In the genomic region with DNA sequence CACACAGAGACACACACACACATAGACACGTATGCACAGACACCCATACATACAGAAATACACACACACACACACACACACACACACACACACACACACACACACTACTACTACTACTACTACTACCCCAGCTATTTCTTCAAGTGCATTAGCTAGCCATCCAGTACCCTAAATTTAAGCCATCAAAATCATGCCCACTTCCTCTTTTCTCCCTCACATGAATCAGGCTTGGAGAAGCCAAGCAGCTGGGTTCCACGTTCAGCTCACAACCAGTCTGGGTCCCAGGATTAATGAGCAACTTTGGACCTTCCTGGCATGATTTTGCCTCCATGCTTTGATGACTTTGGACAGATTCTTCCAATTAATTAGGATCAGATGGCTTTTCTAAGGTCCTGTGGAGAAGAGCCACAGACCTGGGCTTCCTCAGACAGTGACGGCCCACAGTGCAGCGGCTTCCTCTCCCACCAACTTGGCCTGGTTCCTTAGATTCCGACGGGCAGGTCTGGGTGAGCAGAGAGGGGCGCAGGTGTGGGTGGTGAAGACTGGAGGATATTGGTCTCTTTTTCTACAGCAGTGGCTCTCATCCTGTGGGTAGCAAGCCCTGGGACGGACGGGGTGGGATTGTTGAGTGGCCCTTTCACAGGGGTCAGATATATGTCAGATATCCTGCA, we compare ENCODE assay signal across 29 mouse cellular contexts. TPM values are rescaled to one million over a fixed set of nuclear protein-coding genes. Genes with fewer than 3 reads are reported as not detected.
DNase-seq lines count a peak whose midpoint lies in the region; ATAC-seq and TF ChIP-seq lines count a peak whose summit lies in the region.
"Had no signal": no experiment of that assay in that cellular context is flagged by ENCODE, and none has a peak within 500 bp of the region (broad histone marks: within the 10 kb centered on the region; RNA-seq: fewer than 3 reads in every experiment).

No protein-coding gene starts in this region.

- H3K4me2 ChIP-seq in kidney, embryonic 14.5 days (replicated peaks; ENCODE audit: low read depth, low read length): no peak overlapping the region
- H3K4me2 ChIP-seq: heart, embryonic 12.5 days; hindbrain, embryonic 12.5 days; limb, embryonic 15.5 days; liver, embryonic 13.5 days; lung, embryonic 14.5 days; midbrain, embryonic 13.5 days had no signal

- DNase-seq in cerebellum, postnatal 10 days: peak; percentile 59 to 63
- peak; percentile 14 for DNase-seq in kidney, adult 9 months
- peak; percentile 6 for DNase-seq in MEL (ENCODE audit: low read depth, low spot score)
- DNase-seq in left cerebral cortex, adult 11 months (ENCODE audit: low spot score): no peak
- no peak for DNase-seq in lung, adult 18-20 months
- DNase-seq: adrenal gland, adult 2 months; adrenal gland, postnatal 36 days; cerebellum, adult 2 months; cerebellum, postnatal 25 days; gastrocnemius, postnatal 25 days; heart, adult 2 months; kidney, postnatal 10 days; liver, embryonic 13.5 days; lung, embryonic 14.5 days; lung, postnatal 14 days; thymus, adult 2 months; thymus, postnatal 36 days had no signal

- no peak overlapping the region for H3K9ac ChIP-seq in kidney, embryonic 14.5 days (ENCODE audit: low read depth, low read length)
- H3K9ac ChIP-seq in MEL (ENCODE audit: control insufficient read depth, low read depth, low read length, poor library complexity, severe bottlenecking): no peak overlapping the region
- H3K9ac ChIP-seq: heart, embryonic 12.5 days; hindbrain, embryonic 12.5 days; limb, embryonic 15.5 days; liver, embryonic 13.5 days; lung, embryonic 14.5 days; midbrain, embryonic 13.5 days had no signal

- no peaks in the 10 kb centered on the region for H3K79me2 ChIP-seq in MEL (ENCODE audit: control insufficient read depth, insufficient read depth, low read length, poor library complexity)

- TF ChIP-seq EP300 in MEL (IDR thresholded peaks at IDR 0.05; ENCODE audit: low read depth in 1 of 2, low read length in 2 of 2): no peak

- TF ChIP-seq CTCF in MEL (IDR thresholded peaks at IDR 0.05 in 2 of 3, conservative IDR thresholded peaks at IDR 0.05 in 1 of 3; ENCODE audit: control insufficient read depth in 1 of 3, insufficient read depth in 1 of 3, low read depth in 2 of 3, low read length in 3 of 3, poor library complexity in 1 of 3, severe bottlenecking in 1 of 3): no peak

- H3K36me3 ChIP-seq in kidney, embryonic 14.5 days (ENCODE audit: control insufficient read depth, insufficient read depth, low read length): no peaks in the 10 kb centered on the region
- no peaks in the 10 kb centered on the region for H3K36me3 ChIP-seq in MEL (ENCODE audit: control insufficient read depth in 1 of 2, insufficient read depth in 2 of 2, low read length in 2 of 2)
- H3K36me3 ChIP-seq: heart, embryonic 12.5 days; hindbrain, embryonic 12.5 days; limb, embryonic 10.5 days; limb, embryonic 15.5 days; liver, embryonic 13.5 days; midbrain, embryonic 13.5 days had no signal

- no peak for TF ChIP-seq RAD21 in MEL (IDR thresholded peaks at IDR 0.05; ENCODE audit: low read depth, low read length)

- no peak for TF ChIP-seq POLR2A in MEL (IDR thresholded peaks at IDR 0.05; ENCODE audit: control insufficient read depth in 1 of 2, insufficient read depth in 1 of 2, low read depth in 1 of 2, low read length in 2 of 2, poor library complexity in 1 of 2)

- ATAC-seq in cerebellum, adult (ENCODE audit: insufficient number of reproducible peaks, low FRiP score, low TSS enrichment): no peak
- no peak for ATAC-seq in kidney, embryonic 14.5 days (ENCODE audit: low FRiP score, low TSS enrichment)
- ATAC-seq in megakaryocyte, adult 5-6 weeks (ENCODE audit: poor library complexity, severe bottlenecking): peak; percentile 66
- ATAC-seq: forebrain, embryonic 14.5 days; intestine, postnatal 0 days; midbrain, embryonic 13.5 days had no signal

- H3K27ac ChIP-seq in kidney, embryonic 14.5 days (ENCODE audit: low read depth, low read length): no peak overlapping the region
- H3K27ac ChIP-seq in MEL (ENCODE audit: control insufficient read depth, low read depth, low read length): no peak overlapping the region
- H3K27ac ChIP-seq: heart, adult 2 months; hindbrain, embryonic 12.5 days; limb, embryonic 10.5 days; limb, embryonic 15.5 days; liver, embryonic 13.5 days; midbrain, embryonic 13.5 days had no signal

- H3K4me1 ChIP-seq in kidney, embryonic 14.5 days (ENCODE audit: control insufficient read depth, insufficient read depth, low read length): no peaks in the 10 kb centered on the region
- H3K4me1 ChIP-seq in MEL (ENCODE audit: control insufficient read depth in 1 of 2, insufficient read depth in 2 of 2, low read length in 2 of 2): no peaks in the 10 kb centered on the region
- H3K4me1 ChIP-seq: limb, embryonic 10.5 days; limb, embryonic 15.5 days had no signal

- no peaks in the 10 kb centered on the region for H3K27me3 ChIP-seq in kidney, embryonic 14.5 days (ENCODE audit: control insufficient read depth, insufficient read depth, low read length)
- H3K27me3 ChIP-seq in MEL (ENCODE audit: control insufficient read depth in 1 of 2, insufficient read depth in 2 of 2, low read length in 2 of 2): no peaks in the 10 kb centered on the region
- H3K27me3 ChIP-seq: hindbrain, embryonic 12.5 days; limb, embryonic 15.5 days; liver, embryonic 13.5 days; midbrain, embryonic 13.5 days had no signal

- H3K9me3 ChIP-seq in kidney, embryonic 14.5 days (ENCODE audit: control insufficient read depth, low read length): no peaks in the 10 kb centered on the region
- H3K9me3 ChIP-seq in MEL (replicated peaks; ENCODE audit: insufficient read depth, low read length): no peaks in the 10 kb centered on the region
- H3K9me3 ChIP-seq: heart, embryonic 12.5 days; hindbrain, embryonic 12.5 days; limb, embryonic 10.5 days; limb, embryonic 15.5 days; liver, embryonic 13.5 days; megakaryocyte, embryonic 14.5 days; midbrain, embryonic 13.5 days had no signal

- WGBS in kidney, embryonic 14.5 days: 84% methylated on average over 9 of the region's 9 CpGs

- H3K4me3 ChIP-seq in kidney, embryonic 14.5 days (ENCODE audit: low read length): no peak overlapping the region
- H3K4me3 ChIP-seq in MEL (ENCODE audit: control insufficient read depth in 1 of 2, insufficient read depth in 1 of 2, low read depth in 2 of 2, low read length in 2 of 2): no peak overlapping the region
- H3K4me3 ChIP-seq: heart, adult 2 months; heart, embryonic 12.5 days; hindbrain, embryonic 12.5 days; limb, embryonic 10.5 days; limb, embryonic 15.5 days; liver, embryonic 13.5 days; megakaryocyte, embryonic 14.5 days; midbrain, embryonic 13.5 days had no signal

TF ChIP-seq in MEL, 35 proteins besides CTCF, POLR2A, EP300 and RAD21:
- TF ChIP-seq MXI1 (IDR thresholded peaks at IDR 0.05; ENCODE audit: low read depth, low read length) (no peak), USF1 (IDR thresholded peaks at IDR 0.05; ENCODE audit: low read depth, low read length) (no peak), RCOR1 (IDR thresholded peaks at IDR 0.05; ENCODE audit: low read depth, low read length) (no peak), MYB (IDR thresholded peaks at IDR 0.05; ENCODE audit: low read depth, low read length) (no peak), ETS1 (IDR thresholded peaks at IDR 0.05; ENCODE audit: low read depth, low read length) (no peak), TCF12 (IDR thresholded peaks at IDR 0.05; ENCODE audit: low read depth, low read length) (no peak), GATA1 (IDR thresholded peaks at IDR 0.05; ENCODE audit: low read depth, low read length) (no peak), JUND (IDR thresholded peaks at IDR 0.05; ENCODE audit: low read depth, low read length) (no peak), UBTF (IDR thresholded peaks at IDR 0.05; ENCODE audit: borderline replicate concordance, insufficient read depth, low read depth, low read length) (no peak), TAL1 (IDR thresholded peaks at IDR 0.05; ENCODE audit: low read length) (no peak), NELFE (IDR thresholded peaks at IDR 0.05; ENCODE audit: low read depth, low read length) (no peak), ZC3H11A (IDR thresholded peaks at IDR 0.05; ENCODE audit: low read depth, low read length) (no peak), CHD1 (IDR thresholded peaks at IDR 0.05; ENCODE audit: low read depth, low read length) (no peak), NRF1 (IDR thresholded peaks at IDR 0.05; ENCODE audit: insufficient read depth, low read depth, low read length, poor library complexity, severe bottlenecking) (no peak)

RNA-seq across cellular contexts. Expression of a gene that starts 46.0 kb away (rescaled TPM):
- polyA plus RNA-seq in kidney, embryonic 14.5 days (2014; fragmentation: Nextera tagmentation; extraction: Ambion mirVana): 10.3 and 12.7 TPM in 2 replicates
- 0.04 TPM in 1 of 2 replicates, not detected in the other for total RNA-seq in MEL (2012; rRNA removed)
- polyA plus RNA-seq in MEL (2012; ENCODE audit: insufficient read depth in 1 of 2, insufficient read length in 2 of 2, low read depth in 1 of 2, low replicate concordance in 2 of 2, missing spikeins in 1 of 2): under 1 TPM in 1 of 2 experiments, not detected in 1; 0.06 TPM
- total RNA-seq in megakaryocyte, adult 5-6 weeks (2015): 0.18 TPM in 1 of 2 replicates, not detected in the other
- total RNA-seq in megakaryocyte, adult 5-6 weeks (2017): not detected in 2 replicates
- total RNA-seq: monocyte, adult 5-6 weeks had no signal

Comparison
In these comparisons a context has a peak if more than half of its experiments do, and no peak if none do; other contexts are left out.
1. DNase-seq: peak in cerebellum, postnatal 10 days (2 of 2), kidney, adult 9 months (single experiment) and MEL (single experiment); none in left cerebral cortex, adult 11 months (single experiment) and lung, adult 18-20 months (0 of 2).